Mouse (Mus musculus): ENCODE data around the gene Aicda. TPM values are rescaled to one million over a fixed set of nuclear protein-coding genes. Genes with fewer than 3 reads are reported as not detected.

The Aicda gene
- total and polyA plus RNA-seq, 2 experiments from 2014 or later, result 1.3 to 3.1 TPM

DNA sequence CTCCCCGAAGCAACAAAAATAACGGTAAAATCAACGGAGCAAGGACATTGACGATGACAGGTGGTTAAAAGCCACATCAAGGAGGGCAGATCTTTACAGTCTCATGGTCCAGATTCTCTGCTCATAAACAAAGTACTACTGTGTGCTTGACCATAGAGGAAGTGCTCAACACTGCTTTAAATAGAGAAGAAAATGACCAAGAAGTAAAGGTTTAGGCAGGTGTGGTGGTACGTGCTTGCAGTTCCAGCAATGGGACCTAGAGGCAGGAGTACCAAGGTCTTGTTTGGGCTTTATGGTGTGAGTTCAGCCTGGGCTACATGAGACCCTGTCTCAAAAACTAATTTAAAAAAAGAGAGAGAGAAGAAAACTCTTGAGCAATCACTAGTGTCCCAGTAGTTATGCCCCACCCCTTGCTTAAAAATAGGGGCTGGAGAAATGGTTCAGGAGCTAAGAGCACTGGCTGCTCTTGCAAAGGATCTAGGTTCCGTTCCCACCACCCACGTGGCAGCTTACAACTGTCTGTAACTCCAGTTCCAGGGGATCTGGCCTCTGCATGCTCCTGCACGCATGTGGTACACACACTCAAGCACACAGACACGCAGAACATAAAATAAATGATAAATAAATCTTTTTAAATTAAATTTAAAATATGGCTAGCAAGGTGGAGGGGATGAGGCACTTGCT, 45.6 kb downstream of the Aicda start:
- Histone ChIP-seq H3K9me3 (ENCODE audit: low read length) (no peaks in the 10 kb centered on the region), H3K36me3 (ENCODE audit: insufficient read depth) (no peaks in the 10 kb centered on the region), H3K27me3 (ENCODE audit: insufficient read depth, low read length) (no peaks in the 10 kb centered on the region), H3K4me3 (ENCODE audit: low read depth, low read length) (no peak overlapping the region), H3K4me1 (ENCODE audit: insufficient read depth) (no peaks in the 10 kb centered on the region), H3K27ac (ENCODE audit: low read depth, low read length) (no peak overlapping the region), H3K9ac (no peak overlapping the region), H3K4me2 (ENCODE audit: low read depth) (no peak overlapping the region)
- WGBS, result 90% methylated on average over 9 of the region's 9 CpGs
- no peak for TF ChIP-seq CTCF (IDR thresholded peaks at IDR 0.05; ENCODE audit: low read depth)
- no peak for DNase-seq
- ATAC-seq, result no peak

DNA sequence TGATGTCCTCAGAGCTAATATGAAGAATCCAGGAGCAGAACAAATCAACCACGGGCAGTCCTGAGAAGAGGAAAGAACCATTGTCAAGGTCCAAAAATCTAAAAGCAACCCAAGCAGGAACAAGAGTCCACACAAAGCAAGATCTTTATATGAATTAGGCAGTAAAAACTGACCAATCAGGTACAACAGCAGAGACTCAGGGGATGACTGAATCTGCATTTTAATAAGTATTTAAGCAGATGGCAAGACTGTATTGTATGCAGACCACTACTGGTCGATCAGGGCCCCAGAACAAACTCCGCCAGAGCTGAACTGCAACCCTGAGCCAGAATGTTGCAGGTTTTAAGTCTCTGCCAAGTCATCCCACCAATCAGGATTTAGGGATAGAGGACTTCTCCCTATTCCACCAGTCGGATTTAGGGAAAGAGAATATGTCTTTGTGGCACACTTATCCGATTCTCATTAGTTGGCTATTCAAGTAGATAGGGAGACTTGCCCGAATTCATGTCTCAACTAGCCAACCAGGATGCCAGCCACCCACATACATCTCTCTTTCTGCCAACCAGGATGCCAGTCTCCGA, 46.6 kb downstream of the Aicda start:
- ATAC-seq, result no peak
- Histone ChIP-seq H3K4me1 (ENCODE audit: insufficient read depth) (no peaks in the 10 kb centered on the region), H3K9me3 (ENCODE audit: low read length) (no peaks in the 10 kb centered on the region), H3K27me3 (ENCODE audit: insufficient read depth, low read length) (no peaks in the 10 kb centered on the region), H3K36me3 (ENCODE audit: insufficient read depth) (no peaks in the 10 kb centered on the region), H3K9ac (no peak overlapping the region), H3K4me3 (ENCODE audit: low read depth, low read length) (no peak overlapping the region), H3K27ac (ENCODE audit: low read depth, low read length) (no peak overlapping the region), H3K4me2 (ENCODE audit: low read depth) (no peak overlapping the region)
- no peak for DNase-seq
- 54% methylated on average over 7 of the region's 7 CpGs for WGBS
- no peak for TF ChIP-seq CTCF (IDR thresholded peaks at IDR 0.05; ENCODE audit: low read depth)

DNA sequence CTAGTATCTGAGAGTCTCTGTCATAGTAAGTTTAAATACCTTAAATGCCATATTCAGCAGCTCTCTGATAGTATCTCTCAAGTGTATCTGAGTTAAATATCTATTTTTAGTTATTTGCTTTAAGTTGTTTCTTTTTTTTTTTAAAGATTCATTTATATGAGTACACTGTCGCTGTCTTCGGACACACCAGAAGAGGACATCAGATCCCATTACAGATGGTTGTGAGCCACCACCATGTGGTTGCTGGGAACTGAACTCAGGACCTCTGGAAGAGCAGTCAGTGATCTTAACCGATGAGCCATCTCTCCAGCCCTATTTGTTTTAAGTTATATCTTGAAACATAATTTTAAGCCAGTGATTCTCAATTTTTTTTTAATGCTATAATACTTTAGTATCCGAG, 47.4 kb downstream of the Aicda start:
- Histone ChIP-seq H3K9me3 (ENCODE audit: low read length) (no peaks in the 10 kb centered on the region), H3K4me1 (ENCODE audit: insufficient read depth) (no peaks in the 10 kb centered on the region), H3K27ac (ENCODE audit: low read depth, low read length) (no peak overlapping the region), H3K27me3 (ENCODE audit: insufficient read depth, low read length) (no peaks in the 10 kb centered on the region), H3K9ac (no peak overlapping the region), H3K36me3 (ENCODE audit: insufficient read depth) (no peaks in the 10 kb centered on the region), H3K4me2 (ENCODE audit: low read depth) (no peak overlapping the region), H3K4me3 (ENCODE audit: low read depth, low read length) (no peak overlapping the region)
- ATAC-seq (no peak), DNase-seq (no peak)
- TF ChIP-seq CTCF (IDR thresholded peaks at IDR 0.05; ENCODE audit: low read depth), result no peak
- WGBS, result 89% methylated on average over 4 of the region's 4 CpGs

DNA sequence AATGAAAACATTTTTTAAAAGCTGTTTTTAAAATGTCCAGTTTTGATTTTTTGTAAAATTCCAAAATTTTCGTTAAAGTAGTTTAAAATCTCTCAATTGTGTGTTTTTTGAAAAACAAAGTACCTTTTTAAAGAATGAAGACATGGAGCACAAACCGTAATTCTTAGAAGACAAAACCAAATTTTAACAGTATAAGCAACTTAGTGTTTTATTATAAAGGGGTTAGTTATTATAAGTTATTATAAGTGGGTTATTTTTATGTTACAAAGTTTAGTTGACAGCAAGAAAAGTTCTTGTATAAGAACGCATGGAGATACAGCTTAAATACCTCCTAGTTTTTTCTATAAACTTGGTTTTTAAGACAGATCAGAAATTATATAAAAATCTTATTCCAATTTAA, 48.0 kb downstream of the Aicda start:
- H3K4me2 ChIP-seq (ENCODE audit: low read depth), result peak overlapping the region; percentile 58

DNA sequence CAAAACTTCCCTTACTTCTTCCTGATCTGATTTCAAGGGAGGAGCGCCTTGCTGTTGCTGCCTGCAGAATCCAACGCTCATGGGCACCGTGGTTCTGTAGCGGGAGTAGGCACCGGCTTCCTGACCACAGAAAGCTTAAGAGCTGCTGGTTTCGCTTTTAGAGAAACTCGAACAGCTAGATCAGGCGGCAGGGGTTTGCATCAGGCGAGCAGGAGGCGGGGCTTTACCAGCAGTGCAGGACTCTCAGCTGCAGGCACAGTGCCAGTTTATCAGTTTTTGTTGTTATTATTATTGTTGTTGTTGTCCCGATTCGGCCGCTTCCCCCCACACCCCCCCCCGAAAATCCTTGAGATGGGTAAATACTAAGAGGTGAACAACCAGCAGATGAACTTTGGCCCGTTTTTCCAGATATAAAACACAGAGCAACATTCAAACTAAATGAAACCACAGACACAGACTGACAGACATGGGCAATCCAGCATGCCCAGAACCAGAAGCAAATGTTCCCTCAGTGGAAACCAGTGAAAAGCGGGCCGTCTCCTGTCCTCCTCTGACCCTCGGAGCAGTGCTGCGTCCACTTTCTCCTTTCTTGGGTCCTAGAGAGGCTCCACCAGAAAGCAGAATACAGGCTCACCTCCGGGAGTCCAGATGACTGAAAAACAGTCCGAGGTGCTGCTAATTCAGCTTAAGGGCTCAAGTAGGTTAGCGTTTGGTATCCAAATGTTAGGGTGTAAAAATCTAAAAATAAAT, 48.8 kb downstream of the Aicda start, which contains the start of gene Apobec1:
Gene Apobec1 (minus strand): TSS at position 203 of the 750 bp plus-strand sequence.
- H3K9ac ChIP-seq, result peak within 1 kb of the TSS; percentile 43
- no peaks in the 10 kb centered on the region for H3K4me1 ChIP-seq (ENCODE audit: insufficient read depth)
- no peak for TF ChIP-seq CTCF (IDR thresholded peaks at IDR 0.05; ENCODE audit: low read depth)
- 4% methylated on average over 22 of the region's 22 CpGs for WGBS
- peak within 1 kb of the TSS; percentile 55; the same call in 1 of the 2 replicates for H3K27ac ChIP-seq (ENCODE audit: low read depth, low read length)
- H3K4me3 ChIP-seq (ENCODE audit: low read depth, low read length), result peak within 1 kb of the TSS; percentile 40
- peak; percentile 40 for DNase-seq
- ATAC-seq, result peak; percentile 74
- peak within 1 kb of the TSS; percentile 58 for H3K4me2 ChIP-seq (ENCODE audit: low read depth)
- H3K36me3 ChIP-seq (ENCODE audit: insufficient read depth), result no peaks in the 10 kb centered on the region
- no peaks in the 10 kb centered on the region for H3K9me3 ChIP-seq (ENCODE audit: low read length)
- no peaks in the 10 kb centered on the region for H3K27me3 ChIP-seq (ENCODE audit: insufficient read depth, low read length)

More for the DNA sequence above, 48.0 kb downstream of the Aicda start:
- no peak overlapping the region for H3K4me3 ChIP-seq (ENCODE audit: low read depth, low read length)
- H3K4me1 ChIP-seq (ENCODE audit: insufficient read depth), result no peaks in the 10 kb centered on the region
- H3K9ac ChIP-seq, result no peak overlapping the region
- no peak for TF ChIP-seq CTCF (IDR thresholded peaks at IDR 0.05; ENCODE audit: low read depth)
- no peaks in the 10 kb centered on the region for H3K36me3 ChIP-seq (ENCODE audit: insufficient read depth)
- DNase-seq (no peak), ATAC-seq (no peak)
- WGBS, result 84% methylated on average over 3 of the region's 3 CpGs
- H3K27ac ChIP-seq (ENCODE audit: low read depth, low read length), result no peak overlapping the region
- no peaks in the 10 kb centered on the region for H3K27me3 ChIP-seq (ENCODE audit: insufficient read depth, low read length)
- no peaks in the 10 kb centered on the region for H3K9me3 ChIP-seq (ENCODE audit: low read length)

DNA sequence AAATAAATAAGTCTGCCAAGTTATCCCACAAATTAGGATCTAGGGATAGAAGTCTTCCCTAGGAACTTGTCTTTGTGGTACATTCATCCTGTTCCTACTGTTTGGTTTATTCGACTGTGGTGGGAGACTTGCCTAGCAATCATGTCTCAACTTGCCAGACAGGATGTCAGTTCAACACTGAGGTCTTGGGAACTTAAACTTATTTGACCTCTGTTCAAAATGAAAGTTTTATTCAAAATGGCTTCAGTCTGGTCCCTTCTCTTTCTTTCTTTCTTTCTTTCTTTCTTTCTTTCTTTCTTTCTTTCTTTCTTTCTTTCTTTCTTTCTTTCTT, 49.4 kb downstream of the Aicda start:
- H3K4me3 ChIP-seq (ENCODE audit: low read depth, low read length), result 0 out of 2 replicates have a peak overlapping the region, but pooled peaks have one; percentile 40
- no peaks in the 10 kb centered on the region for H3K9me3 ChIP-seq (ENCODE audit: low read length)
- peak overlapping the region; percentile 58; the same call in 1 of the 2 replicates for H3K4me2 ChIP-seq (ENCODE audit: low read depth)
- H3K27me3 ChIP-seq (ENCODE audit: insufficient read depth, low read length), result no peaks in the 10 kb centered on the region
- no peak overlapping the region for H3K9ac ChIP-seq
- no peak for TF ChIP-seq CTCF (IDR thresholded peaks at IDR 0.05; ENCODE audit: low read depth)
- DNase-seq, result no peak
- no peak overlapping the region for H3K27ac ChIP-seq (ENCODE audit: low read depth, low read length)
- no peaks in the 10 kb centered on the region for H3K36me3 ChIP-seq (ENCODE audit: insufficient read depth)
- no peak for ATAC-seq
- no peaks in the 10 kb centered on the region for H3K4me1 ChIP-seq (ENCODE audit: insufficient read depth)
- 43% methylated on average over 1 of the region's 1 CpGs for WGBS

DNA sequence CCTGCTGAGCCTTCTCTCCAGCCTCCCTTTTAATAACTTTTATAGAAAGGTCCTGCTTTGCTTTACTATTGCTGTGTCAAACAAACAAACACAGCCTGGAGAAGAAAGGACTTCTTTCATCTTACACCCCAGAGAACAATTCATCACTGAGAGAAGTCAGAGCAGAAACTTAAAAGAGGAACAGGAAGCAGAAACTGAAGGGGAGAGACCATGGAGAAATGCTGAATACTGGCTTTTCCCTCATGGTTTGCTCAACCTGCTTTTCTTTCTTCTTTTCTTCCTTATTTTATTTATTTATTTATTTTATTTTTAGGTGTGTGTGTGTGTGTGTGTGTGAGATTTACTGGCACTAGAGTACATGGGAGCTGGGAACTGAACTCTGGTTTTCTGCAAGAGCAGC, 50.7 kb downstream of the Aicda start:
- H3K4me2 ChIP-seq (ENCODE audit: low read depth), result no peak overlapping the region
- H3K4me1 ChIP-seq (ENCODE audit: insufficient read depth), result no peaks in the 10 kb centered on the region
- no peaks in the 10 kb centered on the region for H3K9me3 ChIP-seq (ENCODE audit: low read length)
- no peaks in the 10 kb centered on the region for H3K27me3 ChIP-seq (ENCODE audit: insufficient read depth, low read length)
- H3K4me3 ChIP-seq (ENCODE audit: low read depth, low read length), result no peak overlapping the region
- no peak for TF ChIP-seq CTCF (IDR thresholded peaks at IDR 0.05; ENCODE audit: low read depth)
- H3K9ac ChIP-seq, result no peak overlapping the region
- no peaks in the 10 kb centered on the region for H3K36me3 ChIP-seq (ENCODE audit: insufficient read depth)
- H3K27ac ChIP-seq (ENCODE audit: low read depth, low read length), result no peak overlapping the region
- DNase-seq (no peak), ATAC-seq (no peak)
